Mouse (Mus musculus): ENCODE data around the gene Wnk2. TPM values are rescaled to one million over a fixed set of nuclear protein-coding genes. Genes with fewer than 3 reads are reported as not detected.
A peak's percentile ranks its signal among the peaks of the same experiment; 100 is the strongest.

Gene Wnk2
- polyA plus RNA-seq, 1 experiment from 2014 or later = 1.6 TPM

DNA sequence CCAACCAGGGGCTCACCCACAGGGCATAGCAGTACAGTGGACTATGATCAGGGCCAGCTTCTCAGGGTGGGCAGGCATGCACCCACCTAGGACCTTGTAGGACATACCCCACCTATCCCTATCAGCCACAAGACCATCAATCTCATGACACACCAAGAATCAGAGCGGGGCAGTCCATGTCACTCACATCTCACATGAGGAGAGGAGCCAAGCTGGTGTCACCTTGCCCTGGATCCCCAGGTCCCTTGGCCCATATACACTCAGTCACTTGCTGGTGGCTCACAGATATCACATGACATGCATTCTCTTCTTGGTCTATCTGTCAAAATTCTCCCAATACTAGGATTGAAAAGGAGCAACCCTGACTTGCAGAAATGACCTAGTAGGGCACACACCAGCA is 18.7 kb downstream of the Wnk2 start:
- H3K4me2 ChIP-seq = no peak overlapping the region
- H3K4me1 ChIP-seq (ENCODE audit: control insufficient read depth, insufficient read depth, low read length) = peaks cover 26% of the 10 kb centered on the region
- ATAC-seq (replicated peaks; ENCODE audit: insufficient number of reproducible peaks, low FRiP score, low TSS enrichment) = no peak
- no peaks in the 10 kb centered on the region for H3K27me3 ChIP-seq (ENCODE audit: control insufficient read depth, insufficient read depth, low read length)
- H3K27ac ChIP-seq (ENCODE audit: low read depth, low read length) = peak overlapping the region; percentile 46; the same call in 1 of the 2 replicates
- no peak overlapping the region for H3K4me3 ChIP-seq (ENCODE audit: low read depth, low read length)
- WGBS (ENCODE audit: insufficient replicate concordance) = 93% methylated on average over 1 of the region's 1 CpGs
- H3K9me3 ChIP-seq (replicated peaks; ENCODE audit: control insufficient read depth, low read length) = no peaks in the 10 kb centered on the region
- no peaks in the 10 kb centered on the region for H3K36me3 ChIP-seq (ENCODE audit: control insufficient read depth, insufficient read depth, low read length)
- H3K9ac ChIP-seq (ENCODE audit: low read depth, low read length) = no peak overlapping the region

GRCm38 (mm10) chr13:49127844-49128631 is 19.8 kb downstream of the Wnk2 start:
- H3K27me3 ChIP-seq (ENCODE audit: control insufficient read depth, insufficient read depth, low read length) = no peaks in the 10 kb centered on the region
- H3K36me3 ChIP-seq (ENCODE audit: control insufficient read depth, insufficient read depth, low read length) = no peaks in the 10 kb centered on the region
- H3K4me1 ChIP-seq (ENCODE audit: control insufficient read depth, insufficient read depth, low read length) = peaks cover 26% of the 10 kb centered on the region
- H3K4me2 ChIP-seq = peak overlapping the region; percentile 22; the same call in 1 of the 2 replicates
- H3K27ac ChIP-seq (ENCODE audit: low read depth, low read length) = no peak overlapping the region
- no peaks in the 10 kb centered on the region for H3K9me3 ChIP-seq (replicated peaks; ENCODE audit: control insufficient read depth, low read length)
- 59% methylated on average over 15 of the region's 15 CpGs for WGBS (ENCODE audit: insufficient replicate concordance)
- no peak overlapping the region for H3K4me3 ChIP-seq (ENCODE audit: low read depth, low read length)
- peak overlapping the region; percentile 46; the same call in 1 of the 2 replicates for H3K9ac ChIP-seq (ENCODE audit: low read depth, low read length)
- no peak for ATAC-seq (replicated peaks; ENCODE audit: insufficient number of reproducible peaks, low FRiP score, low TSS enrichment)

DNA sequence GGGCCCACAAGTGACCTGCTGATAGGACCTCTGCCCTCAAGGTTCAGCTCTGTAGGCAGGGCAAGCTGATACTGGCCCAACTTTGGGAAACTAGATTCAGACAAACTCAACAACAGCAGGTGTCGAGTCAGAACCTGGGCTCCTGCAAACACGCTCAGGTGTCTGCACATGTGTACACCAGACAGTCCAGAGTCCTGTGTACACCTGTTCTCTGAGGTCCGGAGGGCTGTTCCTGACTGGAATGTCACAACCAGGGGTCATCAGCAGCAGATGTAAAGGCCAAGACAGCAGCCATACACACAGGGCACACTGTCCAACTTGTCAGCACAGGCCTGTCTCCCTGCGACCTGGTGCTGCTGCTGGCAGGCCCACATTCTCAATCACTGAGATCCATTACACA is 25.7 kb downstream of the Wnk2 start:
- Histone ChIP-seq H3K4me2 (no peak overlapping the region), H3K27me3 (ENCODE audit: control insufficient read depth, insufficient read depth, low read length) (no peaks in the 10 kb centered on the region), H3K9me3 (replicated peaks; ENCODE audit: control insufficient read depth, low read length) (no peaks in the 10 kb centered on the region), H3K4me3 (ENCODE audit: low read depth, low read length) (no peak overlapping the region), H3K27ac (ENCODE audit: low read depth, low read length) (no peak overlapping the region), H3K9ac (ENCODE audit: low read depth, low read length) (no peak overlapping the region), H3K4me1 (ENCODE audit: control insufficient read depth, insufficient read depth, low read length) (no peaks in the 10 kb centered on the region), H3K36me3 (ENCODE audit: control insufficient read depth, insufficient read depth, low read length) (no peaks in the 10 kb centered on the region)
- WGBS (ENCODE audit: insufficient replicate concordance) = 76% methylated on average over 4 of the region's 4 CpGs
- ATAC-seq (replicated peaks; ENCODE audit: insufficient number of reproducible peaks, low FRiP score, low TSS enrichment) = no peak

- Histone ChIP-seq H3K9me3 (replicated peaks; ENCODE audit: control insufficient read depth, low read length) (no peaks in the 10 kb centered on the region), H3K36me3 (ENCODE audit: control insufficient read depth, insufficient read depth, low read length) (no peaks in the 10 kb centered on the region), H3K27ac (ENCODE audit: low read depth, low read length) (no peak overlapping the region), H3K4me3 (ENCODE audit: low read depth, low read length) (no peak overlapping the region), H3K4me2 (no peak overlapping the region), H3K4me1 (ENCODE audit: control insufficient read depth, insufficient read depth, low read length) (no peaks in the 10 kb centered on the region), H3K9ac (ENCODE audit: low read depth, low read length) (no peak overlapping the region), H3K27me3 (ENCODE audit: control insufficient read depth, insufficient read depth, low read length) (no peaks in the 10 kb centered on the region)
- ATAC-seq (replicated peaks; ENCODE audit: insufficient number of reproducible peaks, low FRiP score, low TSS enrichment) = no peak
- 83% methylated on average over 8 of the region's 8 CpGs for WGBS (ENCODE audit: insufficient replicate concordance)
Observed at GRCm38 (mm10) chr13:49117563-49117962, 30.3 kb downstream of the Wnk2 start.

- H3K4me3 ChIP-seq (ENCODE audit: low read depth, low read length) = no peak overlapping the region
- H3K9ac ChIP-seq (ENCODE audit: low read depth, low read length) = no peak overlapping the region
- WGBS (ENCODE audit: insufficient replicate concordance) = 89% methylated on average over 14 of the region's 14 CpGs
- H3K4me2 ChIP-seq = no peak overlapping the region
- H3K9me3 ChIP-seq (replicated peaks; ENCODE audit: control insufficient read depth, low read length) = no peaks in the 10 kb centered on the region
- no peaks in the 10 kb centered on the region for H3K4me1 ChIP-seq (ENCODE audit: control insufficient read depth, insufficient read depth, low read length)
- H3K27ac ChIP-seq (ENCODE audit: low read depth, low read length) = no peak overlapping the region
- no peaks in the 10 kb centered on the region for H3K27me3 ChIP-seq (ENCODE audit: control insufficient read depth, insufficient read depth, low read length)
- no peaks in the 10 kb centered on the region for H3K36me3 ChIP-seq (ENCODE audit: control insufficient read depth, insufficient read depth, low read length)
- no peak for ATAC-seq (replicated peaks; ENCODE audit: insufficient number of reproducible peaks, low FRiP score, low TSS enrichment)
Observed at GRCm38 (mm10) chr13:49114921-49115320, 32.9 kb downstream of the Wnk2 start.

DNA sequence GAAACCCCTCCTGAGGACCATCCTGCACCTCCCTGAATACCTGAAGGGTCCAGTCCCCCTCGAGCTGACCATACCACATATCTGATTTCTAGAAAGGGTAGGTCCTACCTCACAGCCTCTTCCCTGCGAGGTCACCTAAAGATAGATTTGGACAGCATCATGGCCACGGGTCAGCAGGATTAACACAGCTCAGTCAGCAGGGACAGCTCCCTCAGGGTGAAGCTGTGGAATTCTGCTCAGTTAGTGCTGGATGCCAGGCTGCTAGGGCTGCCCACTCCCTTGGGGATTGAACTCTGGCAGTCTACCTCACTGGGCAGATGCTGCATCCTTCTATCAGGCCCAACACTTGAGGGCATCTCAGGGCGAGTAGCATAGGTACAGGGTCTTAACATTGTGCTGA is 33.7 kb downstream of the Wnk2 start:
- no peaks in the 10 kb centered on the region for H3K27me3 ChIP-seq (ENCODE audit: control insufficient read depth, insufficient read depth, low read length)
- no peaks in the 10 kb centered on the region for H3K9me3 ChIP-seq (replicated peaks; ENCODE audit: control insufficient read depth, low read length)
- no peak overlapping the region for H3K4me2 ChIP-seq
- H3K4me3 ChIP-seq (ENCODE audit: low read depth, low read length) = no peak overlapping the region
- H3K27ac ChIP-seq (ENCODE audit: low read depth, low read length) = no peak overlapping the region
- no peak for ATAC-seq (replicated peaks; ENCODE audit: insufficient number of reproducible peaks, low FRiP score, low TSS enrichment)
- no peaks in the 10 kb centered on the region for H3K4me1 ChIP-seq (ENCODE audit: control insufficient read depth, insufficient read depth, low read length)
- 47% methylated on average over 4 of the region's 4 CpGs for WGBS (ENCODE audit: insufficient replicate concordance)
- H3K9ac ChIP-seq (ENCODE audit: low read depth, low read length) = no peak overlapping the region
- no peaks in the 10 kb centered on the region for H3K36me3 ChIP-seq (ENCODE audit: control insufficient read depth, insufficient read depth, low read length)

DNA sequence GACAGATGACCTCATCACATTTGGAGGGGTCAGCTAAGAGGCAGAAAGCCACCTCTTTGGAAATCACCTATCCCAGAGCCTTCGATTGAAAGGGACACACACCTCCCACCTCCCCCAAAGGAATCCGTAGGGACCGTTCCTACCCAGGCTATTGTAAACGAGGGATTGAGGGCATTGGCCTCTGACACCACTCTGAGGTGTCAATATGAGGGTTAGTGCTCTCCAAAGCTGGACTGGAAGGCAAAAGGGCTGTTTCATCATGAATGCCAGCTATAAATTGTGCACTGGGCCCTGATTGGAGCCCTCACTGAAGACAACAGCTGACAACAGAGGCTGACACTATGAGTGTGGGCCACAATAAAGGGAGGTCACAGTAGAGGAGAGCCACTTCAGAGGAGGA is 34.5 kb downstream of the Wnk2 start:
- Histone ChIP-seq H3K9me3 (replicated peaks; ENCODE audit: control insufficient read depth, low read length) (no peaks in the 10 kb centered on the region), H3K9ac (ENCODE audit: low read depth, low read length) (no peak overlapping the region), H3K27me3 (ENCODE audit: control insufficient read depth, insufficient read depth, low read length) (no peaks in the 10 kb centered on the region), H3K4me3 (ENCODE audit: low read depth, low read length) (no peak overlapping the region), H3K36me3 (ENCODE audit: control insufficient read depth, insufficient read depth, low read length) (no peaks in the 10 kb centered on the region), H3K27ac (ENCODE audit: low read depth, low read length) (no peak overlapping the region), H3K4me2 (no peak overlapping the region), H3K4me1 (ENCODE audit: control insufficient read depth, insufficient read depth, low read length) (no peaks in the 10 kb centered on the region)
- no peak for ATAC-seq (replicated peaks; ENCODE audit: insufficient number of reproducible peaks, low FRiP score, low TSS enrichment)
- 69% methylated on average over 4 of the region's 4 CpGs for WGBS (ENCODE audit: insufficient replicate concordance)

GRCm38 (mm10) chr13:49112652-49113051 is 35.2 kb downstream of the Wnk2 start:
- Histone ChIP-seq H3K9me3 (replicated peaks; ENCODE audit: control insufficient read depth, low read length) (no peaks in the 10 kb centered on the region), H3K9ac (ENCODE audit: low read depth, low read length) (no peak overlapping the region), H3K4me2 (no peak overlapping the region), H3K27me3 (ENCODE audit: control insufficient read depth, insufficient read depth, low read length) (no peaks in the 10 kb centered on the region), H3K36me3 (ENCODE audit: control insufficient read depth, insufficient read depth, low read length) (no peaks in the 10 kb centered on the region), H3K4me1 (ENCODE audit: control insufficient read depth, insufficient read depth, low read length) (no peaks in the 10 kb centered on the region), H3K27ac (ENCODE audit: low read depth, low read length) (no peak overlapping the region), H3K4me3 (ENCODE audit: low read depth, low read length) (no peak overlapping the region)
- 78% methylated on average over 8 of the region's 8 CpGs for WGBS (ENCODE audit: insufficient replicate concordance)
- ATAC-seq (replicated peaks; ENCODE audit: insufficient number of reproducible peaks, low FRiP score, low TSS enrichment) = no peak

GRCm38 (mm10) chr13:49109665-49110064 is 38.1 kb downstream of the Wnk2 start:
- Histone ChIP-seq H3K27me3 (ENCODE audit: control insufficient read depth, insufficient read depth, low read length) (no peaks in the 10 kb centered on the region), H3K4me2 (no peak overlapping the region), H3K4me3 (ENCODE audit: low read depth, low read length) (no peak overlapping the region), H3K4me1 (ENCODE audit: control insufficient read depth, insufficient read depth, low read length) (no peaks in the 10 kb centered on the region), H3K36me3 (ENCODE audit: control insufficient read depth, insufficient read depth, low read length) (no peaks in the 10 kb centered on the region), H3K9me3 (replicated peaks; ENCODE audit: control insufficient read depth, low read length) (no peaks in the 10 kb centered on the region), H3K27ac (ENCODE audit: low read depth, low read length) (no peak overlapping the region), H3K9ac (ENCODE audit: low read depth, low read length) (no peak overlapping the region)
- ATAC-seq (replicated peaks; ENCODE audit: insufficient number of reproducible peaks, low FRiP score, low TSS enrichment) = no peak
- WGBS (ENCODE audit: insufficient replicate concordance) = 70% methylated on average over 3 of the region's 3 CpGs
